Mouse (Mus musculus) A20 (cell line): ENCODE measurements at regions not wholly inside any gene's neighbourhood (a gene's known extent, or its start where the extent isn't known, plus 50 kb on each side); places are given as distances from the start of the nearest gene placed in this dataset.

ENCODE experiments used
- DNase-seq: peaks from one replicate; pipeline ENCODE4 v3.0.0-alpha.2; 2011; ENCODE audit warnings: low read depth, low spot score

DNA sequence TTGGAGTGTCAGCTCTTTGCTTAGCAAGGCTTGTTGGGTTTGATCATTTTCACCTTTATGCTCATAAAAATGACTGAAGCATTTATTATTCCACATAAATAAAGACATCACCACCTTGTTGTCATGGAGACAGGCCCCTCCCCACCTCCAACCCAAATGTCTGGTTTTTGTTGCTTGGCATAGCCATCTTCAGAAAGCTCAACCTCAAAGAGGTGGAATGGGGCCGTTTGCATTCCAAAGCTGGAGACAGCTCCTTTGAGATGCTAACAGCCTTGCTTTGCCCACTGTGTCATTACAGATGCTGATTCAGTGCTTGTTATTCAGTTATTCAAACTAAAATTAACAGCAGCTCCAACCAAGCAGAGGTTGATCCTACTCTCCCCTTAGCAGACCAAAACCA lies 51.9 kb upstream of the Lgalsl start:
- no peak for DNase-seq

DNA sequence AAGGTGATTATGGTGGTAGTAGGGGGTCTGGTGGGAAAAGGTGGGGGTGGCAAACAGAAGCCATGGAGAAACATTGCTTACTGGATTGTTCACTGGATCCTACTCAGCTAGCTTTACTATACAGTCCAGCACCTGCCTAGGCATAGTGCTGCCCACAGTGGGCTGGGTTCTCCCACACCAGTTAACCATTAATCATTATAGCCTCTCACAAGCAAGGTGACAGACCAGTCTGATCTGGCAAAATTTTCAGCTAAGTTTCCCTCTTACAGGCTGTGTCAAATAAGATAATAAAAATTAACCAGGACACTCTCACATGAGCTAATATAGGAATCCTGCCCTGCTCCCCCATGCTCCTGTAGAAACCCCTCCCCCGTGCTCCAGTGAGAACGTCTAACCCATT lies 53.1 kb upstream of the Lgalsl start:
- DNase-seq: no peak

- DNase-seq: no peak
Measured at GRCm38 (mm10) chr11:20887044-20887443, 56.2 kb upstream of the Lgalsl start.

GRCm38 (mm10) chr11:20890479-20890878 lies 59.6 kb upstream of the Lgalsl start:
- DNase-seq: no peak

- DNase-seq: no peak
Measured at GRCm38 (mm10) chr11:20891711-20892110, 60.9 kb upstream of the Lgalsl start.

GRCm38 (mm10) chr11:20896277-20897123 lies 65.6 kb upstream of the Lgalsl start:
- no peak for DNase-seq

DNA sequence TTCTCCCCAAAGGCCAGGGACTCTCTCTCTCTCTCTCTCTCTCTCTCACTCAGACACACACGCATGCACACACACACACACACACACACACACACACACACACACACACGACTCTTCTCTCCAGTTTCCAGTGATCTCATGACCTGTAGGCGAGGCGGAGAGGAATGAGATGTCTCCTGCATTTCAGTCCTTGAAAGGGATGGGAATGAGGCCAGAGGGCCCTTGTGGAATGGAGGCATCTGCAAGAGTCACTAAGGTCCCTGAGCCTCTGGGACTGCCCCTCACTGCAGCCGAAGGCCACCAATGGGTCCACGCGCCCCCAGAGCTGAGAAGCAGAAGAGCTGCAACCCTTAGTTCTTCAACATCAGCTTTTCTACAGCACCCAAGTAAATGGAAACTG lies 66.6 kb upstream of the Lgalsl start:
- DNase-seq: no peak

GRCm38 (mm10) chr11:20898558-20898957 lies 67.7 kb upstream of the Lgalsl start:
- DNase-seq: no peak

- no peak for DNase-seq
Measured at GRCm38 (mm10) chr11:20899766-20900165, 68.9 kb upstream of the Lgalsl start.

- no peak for DNase-seq
Measured at GRCm38 (mm10) chr11:20902001-20902400, 71.1 kb upstream of the Lgalsl start.

DNA sequence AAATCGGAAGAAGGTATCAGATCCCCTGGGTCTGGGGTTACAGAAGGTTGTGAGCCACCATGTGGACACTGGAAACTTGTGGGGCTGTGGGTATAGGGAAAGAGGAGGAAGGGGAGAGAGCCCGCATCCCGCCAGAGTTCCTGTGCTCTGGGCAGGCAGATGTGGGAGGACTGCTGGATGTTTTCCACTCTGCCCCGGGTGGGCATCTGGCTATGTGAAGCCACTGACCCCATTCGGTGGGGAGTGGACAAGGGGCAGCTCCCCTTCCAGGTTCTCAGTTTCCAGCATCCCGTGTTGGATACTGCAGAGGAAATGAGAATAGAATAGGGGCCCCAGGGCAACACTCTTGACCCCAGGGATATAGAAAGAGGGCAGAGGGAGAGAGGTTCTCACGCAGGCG lies 72.1 kb upstream of the Lgalsl start:
- no peak for DNase-seq

DNA sequence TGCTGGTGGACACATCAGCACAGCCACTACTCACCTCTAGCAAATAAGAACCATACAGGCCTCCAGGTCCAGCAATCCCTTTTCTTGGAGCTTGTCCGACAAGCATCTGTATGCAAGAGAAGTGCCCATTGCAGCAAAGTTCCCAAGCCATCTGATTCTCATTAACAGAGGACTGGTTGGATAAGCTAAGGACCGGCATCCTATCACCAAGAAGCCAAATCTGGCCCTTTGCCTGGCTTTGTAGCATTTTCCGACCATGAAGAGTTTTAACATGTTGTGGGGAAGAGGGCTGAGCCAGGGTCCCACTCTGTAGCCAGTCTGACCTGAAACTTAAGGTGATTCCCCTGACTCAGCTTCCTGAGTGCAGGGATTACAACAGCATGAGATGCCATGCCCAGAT lies 77.1 kb upstream of the Lgalsl start:
- no peak for DNase-seq

- DNase-seq: no peak
Measured at GRCm38 (mm10) chr11:20908471-20908870, 77.6 kb upstream of the Lgalsl start.

- peak; percentile 36 for DNase-seq
Measured at GRCm38 (mm10) chr11:20913042-20913441, 82.2 kb upstream of the Lgalsl start.

DNA sequence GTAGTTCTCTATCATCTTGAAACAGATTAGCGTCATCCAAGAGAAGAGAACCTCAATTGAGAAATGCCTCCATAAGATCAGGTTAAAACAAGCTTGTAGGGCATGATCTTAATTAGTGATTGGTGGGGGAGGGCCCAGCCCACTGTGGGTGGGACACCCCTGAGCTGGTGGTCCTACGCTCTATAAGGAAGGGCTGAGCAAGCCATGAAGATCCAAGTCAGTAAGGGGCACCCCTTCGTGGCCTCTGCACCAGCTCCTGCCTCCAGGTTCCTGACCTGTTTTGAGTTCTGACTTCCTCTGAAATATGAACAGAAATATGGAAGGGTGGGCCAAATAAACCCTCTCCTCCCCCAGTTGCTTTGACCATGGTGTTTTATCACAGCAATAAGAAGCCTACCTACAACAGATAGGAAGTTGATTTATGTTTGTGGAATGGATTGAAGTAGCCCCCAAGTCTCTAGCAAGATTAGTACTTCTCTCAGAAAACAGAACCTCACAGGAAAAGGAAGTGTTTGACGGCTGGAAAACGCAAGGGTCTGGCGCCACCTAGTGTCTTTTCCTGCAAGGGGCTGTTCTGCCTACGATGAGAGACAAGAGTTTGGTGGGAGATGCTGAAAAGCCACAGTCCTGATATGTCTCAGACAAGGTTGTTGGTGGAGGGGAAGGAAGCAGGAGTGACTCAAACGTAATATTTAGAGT lies 82.9 kb upstream of the Lgalsl start:
- DNase-seq: peak; percentile 87

DNA sequence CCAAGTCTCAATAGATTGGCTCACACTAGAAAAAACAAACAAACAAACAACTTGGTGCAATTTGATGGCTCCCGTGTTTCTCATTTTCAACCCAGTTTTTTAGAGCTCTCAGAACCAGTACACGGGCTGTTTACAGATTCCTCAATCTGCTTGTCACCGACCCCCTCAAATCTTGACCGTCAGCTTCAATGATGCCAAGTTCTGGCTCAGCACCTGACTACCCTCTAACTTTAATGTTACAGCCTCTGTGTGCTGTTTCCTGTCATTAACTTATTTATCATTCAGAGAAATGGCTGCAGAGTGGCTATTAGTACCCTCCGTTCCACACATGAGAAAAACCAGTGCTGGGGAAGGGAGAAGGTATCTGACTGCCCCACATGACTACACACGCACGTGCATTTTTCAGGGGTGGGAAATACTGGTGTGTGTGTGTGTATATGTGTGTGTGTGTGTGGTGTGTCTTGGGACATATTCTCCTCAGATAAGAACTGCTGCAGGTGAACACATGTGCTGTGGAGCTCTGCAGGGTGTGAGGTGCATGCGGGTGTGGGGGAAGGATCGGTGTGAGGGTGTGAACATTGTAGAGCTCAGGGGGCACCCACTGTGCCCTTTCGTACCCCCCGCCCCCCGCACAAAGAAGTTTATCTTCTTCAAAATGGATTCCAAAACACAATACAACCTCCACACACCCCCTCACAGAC lies 83.6 kb upstream of the Lgalsl start:
- no peak for DNase-seq

DNA sequence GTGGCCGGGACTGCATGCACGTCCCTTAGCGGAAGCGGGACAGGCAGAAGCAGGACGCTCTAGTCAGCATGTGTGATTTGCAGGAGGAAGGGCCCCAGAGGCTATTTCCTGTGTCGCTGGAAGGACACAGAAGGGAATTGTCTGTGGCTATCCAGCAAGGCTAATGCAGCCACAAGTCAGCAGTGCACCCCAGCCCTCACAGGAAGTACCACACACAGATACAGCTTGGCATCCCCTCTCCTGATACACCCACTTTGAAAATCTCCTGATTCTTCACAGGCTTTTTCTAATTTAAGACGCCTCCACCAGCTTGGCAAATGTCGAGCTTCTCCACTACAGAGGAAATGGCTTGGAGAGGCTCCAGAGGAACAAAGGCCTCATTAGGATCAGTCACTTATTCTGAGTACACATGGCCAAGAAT lies 84.3 kb upstream of the Lgalsl start:
- DNase-seq: no peak

- peak; percentile 39 for DNase-seq
Measured at GRCm38 (mm10) chr11:20915687-20916432, 85.0 kb upstream of the Lgalsl start.

DNA sequence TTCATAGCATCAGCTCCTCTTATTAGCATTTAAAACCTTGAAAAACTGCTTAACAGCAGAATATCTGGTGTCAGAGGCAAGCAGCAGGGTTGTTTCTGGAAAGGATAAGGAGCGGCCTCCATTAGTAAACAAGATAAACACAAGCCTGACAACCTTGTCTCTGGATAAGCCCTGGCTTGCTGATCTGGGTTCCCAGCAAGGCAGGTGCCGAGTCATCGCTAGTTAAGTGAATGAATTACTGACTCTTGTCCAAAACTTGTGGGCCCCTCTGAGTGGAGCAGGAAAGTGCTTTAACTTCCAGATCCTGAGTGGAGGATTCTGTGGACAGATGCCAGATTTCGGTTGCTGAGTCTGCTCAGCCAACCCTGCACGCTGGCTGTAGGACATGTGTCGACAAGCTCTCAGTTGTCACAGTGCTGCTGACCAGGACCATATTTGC lies 85.6 kb upstream of the Lgalsl start:
- DNase-seq: no peak

GRCm38 (mm10) chr11:20916961-20917360 lies 86.1 kb upstream of the Lgalsl start:
- no peak for DNase-seq

DNA sequence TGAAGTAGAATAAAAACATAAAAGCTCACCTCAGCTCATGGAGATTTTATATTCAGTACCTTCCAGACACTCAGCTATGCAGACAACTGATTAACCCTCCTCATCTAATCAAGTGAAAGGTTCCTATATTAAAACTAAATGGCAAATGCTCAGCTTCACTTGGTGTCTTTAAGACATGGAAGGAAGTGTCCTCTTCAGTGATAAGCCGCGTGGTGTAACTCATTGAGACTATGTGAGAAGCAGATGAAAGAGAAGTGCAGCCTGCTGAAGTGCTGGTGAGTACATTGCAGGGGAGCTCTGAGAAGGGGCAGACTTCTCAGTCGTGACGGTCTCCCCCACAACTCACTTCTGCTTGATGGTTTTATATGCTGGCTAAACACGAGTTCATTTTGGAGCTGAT lies 86.6 kb upstream of the Lgalsl start:
- DNase-seq: peak; percentile 47

- DNase-seq: no peak
Measured at GRCm38 (mm10) chr11:20923115-20923514, 92.3 kb upstream of the Lgalsl start.
